Mouse (Mus musculus) layer of hippocampus, postnatal 14 days (tissue): ENCODE results near the gene Mta2. TPM values are rescaled to one million over a fixed set of nuclear protein-coding genes. Genes with fewer than 3 reads are reported as not detected.

Source experiments
- DNase-seq, 2 experiments: peaks; one replicate each; pipeline ENCODE4 v3.0.0; 2021 to 2022; ENCODE audit warnings: low spot score in 2 of 2, mixed read lengths in 1 of 2
- total RNA-seq, 2 experiments: library from RNA; stranded (reverse); gene quantifications; 2 replicates each; pipeline ENCODE4 v1.2.3; 2021

The Mta2 gene
- total RNA-seq, 2 experiments from 2014 or later = 52.4 to 56.6 TPM

DNA sequence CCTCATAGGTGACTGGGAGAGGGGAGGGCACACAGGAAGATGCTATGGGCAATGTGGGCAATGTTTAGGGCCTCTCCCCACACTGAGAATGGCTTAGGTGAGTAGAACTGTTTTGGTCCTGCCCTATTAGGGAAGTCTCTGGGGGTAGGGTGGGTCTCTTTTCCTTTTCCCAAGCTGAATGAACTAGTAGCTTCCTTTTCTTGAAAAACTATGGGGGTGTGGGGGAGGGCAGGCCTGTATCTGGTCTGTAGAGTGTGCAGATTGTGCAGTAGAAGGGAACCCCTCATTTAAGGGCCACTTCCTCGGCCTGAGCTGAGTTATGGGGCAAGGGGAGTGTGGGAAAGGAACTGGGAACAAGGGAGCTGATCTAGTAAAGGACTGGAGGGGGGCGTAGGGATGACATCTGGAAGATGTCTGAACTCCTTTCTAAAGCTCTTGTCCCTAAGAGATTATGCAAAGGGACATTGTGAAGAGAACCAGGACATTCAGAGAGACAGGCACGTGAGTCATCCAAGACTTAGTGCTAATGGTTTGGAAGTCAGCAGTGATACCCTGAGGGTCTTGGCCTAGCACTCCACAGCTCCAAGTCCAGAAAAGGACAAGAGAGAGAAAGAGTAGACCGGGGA is 49.7 kb downstream of the Mta2 start:
- DNase-seq = no peak

GRCm38 (mm10) chr19:8991871-8992735 is 50.4 kb downstream of the Mta2 start:
- no peak for DNase-seq

DNA sequence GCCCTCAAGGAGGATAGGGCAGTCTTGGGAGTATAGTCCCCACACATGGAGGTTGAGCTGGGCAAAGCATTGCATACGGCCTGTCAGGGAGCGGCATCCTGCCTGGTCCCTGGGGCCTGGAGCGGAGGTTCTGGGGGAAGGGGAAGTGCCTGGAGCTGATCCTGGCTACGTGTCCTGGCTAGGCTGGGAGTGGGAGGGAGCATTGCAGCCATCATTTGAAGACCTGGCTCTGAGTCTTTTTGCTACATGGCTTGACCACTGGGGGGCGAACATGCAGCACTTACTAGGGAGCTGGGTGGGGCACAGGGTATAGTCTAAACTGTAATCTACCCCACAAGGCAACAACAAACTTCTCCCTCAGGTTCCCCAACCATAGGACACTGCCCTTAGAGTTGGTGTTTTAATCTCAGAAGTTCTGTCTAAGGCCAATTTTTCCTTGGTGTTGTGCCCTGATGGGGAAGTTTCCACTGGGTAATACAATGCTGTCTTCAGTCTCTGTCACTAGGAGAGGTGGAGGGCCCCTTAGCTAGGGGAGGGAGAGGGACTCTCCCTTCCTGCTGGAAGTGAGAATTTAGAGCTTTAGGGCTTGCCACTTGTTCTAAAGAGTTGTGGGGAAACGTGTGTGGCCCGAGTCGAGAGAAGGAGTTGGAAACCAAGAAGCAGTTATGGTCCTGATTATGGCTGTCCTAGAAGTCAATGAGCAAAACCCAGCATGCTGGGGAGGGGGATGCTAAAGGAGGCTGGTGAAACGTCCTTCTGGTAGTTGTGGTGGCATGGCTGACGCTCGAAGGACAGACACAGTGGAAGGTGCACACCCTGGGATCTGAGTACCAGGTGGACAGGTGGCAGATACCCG is 51.3 kb downstream of the Mta2 start:
- DNase-seq = peak; percentile 67 to 81

DNA sequence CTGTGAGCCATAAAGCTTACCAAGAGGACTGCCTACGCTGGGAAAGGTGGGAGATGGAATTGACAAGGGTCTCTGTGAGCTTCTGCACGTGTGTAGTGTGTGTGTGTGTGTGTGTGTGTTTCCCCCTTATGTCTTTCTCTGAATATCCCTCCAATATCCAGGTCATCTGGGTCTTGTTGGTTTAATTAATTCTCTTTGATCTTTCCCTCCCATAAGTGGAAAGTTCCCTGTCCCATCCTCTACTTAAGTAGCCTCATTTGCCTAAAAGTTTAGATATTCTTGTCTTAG is 51.9 kb downstream of the Mta2 start:
- no peak for DNase-seq

DNA sequence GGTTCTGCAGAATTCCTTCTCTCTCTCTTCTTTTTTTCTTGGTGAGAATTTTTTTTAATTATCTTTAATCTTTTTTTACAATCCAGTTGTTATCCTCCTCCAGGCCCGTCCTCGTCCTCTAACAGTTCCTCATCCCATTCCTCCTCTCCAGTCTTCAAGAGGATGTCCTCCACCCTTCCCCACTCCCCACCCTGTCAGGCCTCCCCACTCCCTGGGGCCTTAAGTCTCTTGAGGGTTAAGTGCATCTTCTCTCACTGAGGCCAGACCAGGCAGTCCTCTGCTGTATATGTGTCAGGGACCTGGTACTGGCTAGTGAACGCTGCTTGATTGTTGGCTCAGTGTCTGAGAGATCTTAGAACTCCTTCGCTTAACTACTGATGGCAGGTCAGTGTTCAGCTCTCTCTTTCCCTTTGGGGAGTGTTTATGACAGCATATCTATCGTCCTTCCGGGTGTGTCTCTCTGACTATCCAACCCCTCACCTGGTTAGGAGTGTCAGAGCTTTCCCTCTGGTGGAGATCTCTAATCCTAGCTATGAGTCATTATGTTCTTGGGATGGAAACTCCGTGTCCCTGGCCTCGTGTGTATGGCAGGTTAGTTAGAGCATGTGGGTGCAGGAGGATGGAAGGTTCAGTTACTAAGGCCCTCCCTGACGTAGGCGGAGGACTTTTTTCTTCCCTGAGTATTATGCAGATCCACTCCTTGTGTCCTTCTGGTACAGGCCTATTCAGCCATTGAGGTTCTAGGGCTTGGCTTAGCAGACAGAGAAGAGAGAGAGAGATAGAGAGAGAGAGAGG is 53.3 kb downstream of the Mta2 start:
- DNase-seq = no peak

GRCm38 (mm10) chr19:8996601-8997000 is 54.9 kb downstream of the Mta2 start:
- no peak for DNase-seq

GRCm38 (mm10) chr19:8997546-8997945 is 55.9 kb downstream of the Mta2 start:
- no peak for DNase-seq

GRCm38 (mm10) chr19:8998546-8998945 is 56.9 kb downstream of the Mta2 start:
- DNase-seq = no peak

DNA sequence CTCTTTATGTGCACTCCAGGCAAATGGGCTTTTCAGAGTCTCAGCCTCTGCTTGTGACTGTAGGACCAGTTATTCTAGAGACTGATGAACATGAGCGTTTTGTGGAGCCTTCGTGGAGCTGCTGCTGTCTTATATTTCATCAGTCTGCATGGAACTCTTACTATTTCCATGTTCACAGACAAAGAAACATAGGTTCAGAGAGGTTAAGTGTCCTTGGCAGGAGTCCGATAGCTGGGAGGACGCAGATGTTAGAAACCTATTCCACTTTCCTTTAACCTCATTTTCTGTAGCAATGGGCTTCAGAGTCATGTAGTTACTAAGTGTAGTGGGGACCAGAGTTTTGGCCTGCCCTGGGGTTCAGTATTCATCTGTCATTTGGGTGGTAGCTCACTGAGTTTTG is 57.5 kb downstream of the Mta2 start:
- no peak for DNase-seq

Other genes with a start within 250 kb of the Mta2 start
- 100 to 1,000 TPM; 188 to 200 TPM for gene Slc3a2, start 218.5 kb upstream of the Mta2 start, total RNA-seq
- gene Wdr74, start 206.0 kb upstream of the Mta2 start, total RNA-seq = 10 to 100 TPM; 39.9 to 47.9 TPM
- gene 1700092M07Rik, start 201.2 kb upstream of the Mta2 start, total RNA-seq = 1 to 10 TPM; 1.8 to 2.0 TPM
- gene Stx5a, start 200.5 kb upstream of the Mta2 start, total RNA-seq = 10 to 100 TPM; 64.5 to 71.4 TPM
- gene Nxf1, start 184.8 kb upstream of the Mta2 start, total RNA-seq = 10 to 100 TPM; 79.3 to 91.9 TPM
- gene Tmem223, start 170.9 kb upstream of the Mta2 start, total RNA-seq = 100 to 1,000 TPM; 101 to 108 TPM
- gene Tmem179b, start 167.4 kb upstream of the Mta2 start, total RNA-seq = 10 to 100 TPM; 10.1 to 12.0 TPM
- gene Taf6l, start 155.5 kb upstream of the Mta2 start, total RNA-seq = 10 to 100 TPM; 14.1 to 15.0 TPM
- gene Polr2g, start 143.3 kb upstream of the Mta2 start, total RNA-seq = 100 to 1,000 TPM; 119 TPM
- gene Zbtb3, start 139.3 kb upstream of the Mta2 start, total RNA-seq = 1 to 10 TPM; 4.3 TPM
- 10 to 100 TPM; 29.8 to 32.1 TPM for gene Ttc9c, start 122.5 kb upstream of the Mta2 start, total RNA-seq
- gene Hnrnpul2, start 121.9 kb upstream of the Mta2 start, total RNA-seq = 100 to 1,000 TPM in 1 of 2 experiments, 10 to 100 TPM in 1; 99.4 to 103 TPM
- 1 to 10 TPM in 1 of 2 experiments, not detected in 1; 4.4 TPM for gene AC129217.1, start 112.1 kb upstream of the Mta2 start, total RNA-seq
- gene Bscl2, start 104.4 kb upstream of the Mta2 start, total RNA-seq = 100 to 1,000 TPM in 1 of 2 experiments, 10 to 100 TPM in 1; 96.2 to 107 TPM
- 100 to 1,000 TPM; 220 to 243 TPM for gene Gng3, start 102.7 kb upstream of the Mta2 start, total RNA-seq
- under 1 TPM; 0.30 to 0.55 TPM for gene Lrrn4cl, start 91.1 kb upstream of the Mta2 start, total RNA-seq
- 100 to 1,000 TPM in 1 of 2 experiments, 10 to 100 TPM in 1; 95.4 to 101 TPM for gene Ubxn1, start 70.4 kb upstream of the Mta2 start, total RNA-seq
- 10 to 100 TPM; 35.2 to 35.6 TPM for gene Uqcc3, start 61.0 kb upstream of the Mta2 start, total RNA-seq
- 1 to 10 TPM; 5.4 to 7.0 TPM for gene Lbhd1, start 58.1 kb upstream of the Mta2 start, total RNA-seq
- gene Gm49403, start 57.9 kb upstream of the Mta2 start, total RNA-seq = not detected
- gene 1810009A15Rik, start 53.0 kb upstream of the Mta2 start, total RNA-seq = 10 to 100 TPM; 24.4 to 26.1 TPM
- gene Gm49416, start 52.9 kb upstream of the Mta2 start, total RNA-seq = 1 to 10 TPM in 1 of 2 experiments, not detected in 1; 1.1 TPM
- 10 to 100 TPM; 22.0 to 25.4 TPM for gene Ints5, start 48.9 kb upstream of the Mta2 start, total RNA-seq
- 100 to 1,000 TPM; 111 to 114 TPM for gene Ganab, start 43.8 kb upstream of the Mta2 start, total RNA-seq
- 100 to 1,000 TPM; 144 to 149 TPM for gene B3gat3, start 21.5 kb upstream of the Mta2 start, total RNA-seq
- 1 to 10 TPM; 3.2 to 4.0 TPM for gene Rom1, start 12.5 kb upstream of the Mta2 start, total RNA-seq
- gene Eml3, start 12.3 kb upstream of the Mta2 start, total RNA-seq = 10 to 100 TPM; 11.3 to 11.7 TPM
- 10 to 100 TPM; 15.0 to 17.3 TPM for gene Tut1, start 12.0 kb downstream of the Mta2 start, total RNA-seq
- 100 to 1,000 TPM; 198 to 230 TPM for gene Eef1g, start 25.2 kb downstream of the Mta2 start, total RNA-seq
- gene Ahnak, start 47.4 kb downstream of the Mta2 start, total RNA-seq = 10 to 100 TPM; 20.7 to 22.5 TPM
- gene Scgb1a1, start 146.1 kb downstream of the Mta2 start, total RNA-seq = not detected
- 100 to 1,000 TPM; 134 to 142 TPM for gene Asrgl1, start 193.8 kb downstream of the Mta2 start, total RNA-seq